Mouse (Mus musculus): ENCODE measurements around the gene Mapkapk3. TPM values are rescaled to one million over a fixed set of nuclear protein-coding genes. Genes with fewer than 3 reads are reported as not detected.

Gene Mapkapk3
- polyA plus RNA-seq, 1 experiment from 2014 or later = 17.1 TPM

GRCm38 (mm10) chr9:107269772-107270171, 19.9 kb downstream of the Mapkapk3 start:
- Histone ChIP-seq H3K27me3 (replicated peaks; ENCODE audit: control insufficient read depth, insufficient read depth, low read length) (no peaks in the 10 kb centered on the region), H3K4me3 (ENCODE audit: low read depth, low read length) (no peak overlapping the region), H3K4me1 (replicated peaks; ENCODE audit: control insufficient read depth, insufficient read depth, low read length) (peaks cover 32% of the 10 kb centered on the region), H3K9ac (ENCODE audit: low read depth, low read length) (no peak overlapping the region), H3K4me2 (no peak overlapping the region), H3K9me3 (ENCODE audit: control insufficient read depth, low read length) (no peaks in the 10 kb centered on the region), H3K27ac (ENCODE audit: low read depth, low read length) (no peak overlapping the region), H3K36me3 (ENCODE audit: control insufficient read depth, insufficient read depth, low read length) (no peaks in the 10 kb centered on the region)
- no peak for DNase-seq (ENCODE audit: low spot score)
- WGBS = 55% methylated on average over 1 of the region's 1 CpGs
- ATAC-seq (replicated peaks; ENCODE audit: low FRiP score) = no peak

GRCm38 (mm10) chr9:107267721-107268402, 21.8 kb downstream of the Mapkapk3 start:
- 29% methylated on average over 4 of the region's 4 CpGs for WGBS
- no peaks in the 10 kb centered on the region for H3K36me3 ChIP-seq (ENCODE audit: control insufficient read depth, insufficient read depth, low read length)
- no peak overlapping the region for H3K27ac ChIP-seq (ENCODE audit: low read depth, low read length)
- H3K9me3 ChIP-seq (ENCODE audit: control insufficient read depth, low read length) = no peaks in the 10 kb centered on the region
- no peak for ATAC-seq (replicated peaks; ENCODE audit: low FRiP score)
- H3K4me2 ChIP-seq = no peak overlapping the region
- H3K9ac ChIP-seq (ENCODE audit: low read depth, low read length) = no peak overlapping the region
- no peaks in the 10 kb centered on the region for H3K27me3 ChIP-seq (replicated peaks; ENCODE audit: control insufficient read depth, insufficient read depth, low read length)
- DNase-seq (ENCODE audit: low spot score) = no peak
- H3K4me3 ChIP-seq (ENCODE audit: low read depth, low read length) = no peak overlapping the region
- H3K4me1 ChIP-seq (replicated peaks; ENCODE audit: control insufficient read depth, insufficient read depth, low read length) = peaks cover 27% of the 10 kb centered on the region

- Histone ChIP-seq H3K9me3 (ENCODE audit: control insufficient read depth, low read length) (no peaks in the 10 kb centered on the region), H3K4me3 (ENCODE audit: low read depth, low read length) (no peak overlapping the region), H3K4me1 (replicated peaks; ENCODE audit: control insufficient read depth, insufficient read depth, low read length) (peaks cover 19% of the 10 kb centered on the region), H3K27ac (ENCODE audit: low read depth, low read length) (no peak overlapping the region), H3K36me3 (ENCODE audit: control insufficient read depth, insufficient read depth, low read length) (no peaks in the 10 kb centered on the region), H3K9ac (ENCODE audit: low read depth, low read length) (no peak overlapping the region), H3K4me2 (no peak overlapping the region), H3K27me3 (replicated peaks; ENCODE audit: control insufficient read depth, insufficient read depth, low read length) (no peaks in the 10 kb centered on the region)
- 47% methylated on average over 1 of the region's 1 CpGs for WGBS
- no peak for ATAC-seq (replicated peaks; ENCODE audit: low FRiP score)
- no peak for DNase-seq (ENCODE audit: low spot score)
Observed at GRCm38 (mm10) chr9:107267028-107267427, 22.6 kb downstream of the Mapkapk3 start.

- no peak for DNase-seq (ENCODE audit: low spot score)
- WGBS = 55% methylated on average over 3 of the region's 3 CpGs
- Histone ChIP-seq H3K9ac (ENCODE audit: low read depth, low read length) (no peak overlapping the region), H3K4me1 (replicated peaks; ENCODE audit: control insufficient read depth, insufficient read depth, low read length) (peaks cover 6% of the 10 kb centered on the region), H3K9me3 (ENCODE audit: control insufficient read depth, low read length) (no peaks in the 10 kb centered on the region), H3K4me3 (ENCODE audit: low read depth, low read length) (no peak overlapping the region), H3K27me3 (replicated peaks; ENCODE audit: control insufficient read depth, insufficient read depth, low read length) (no peaks in the 10 kb centered on the region), H3K27ac (ENCODE audit: low read depth, low read length) (no peak overlapping the region), H3K4me2 (no peak overlapping the region), H3K36me3 (ENCODE audit: control insufficient read depth, insufficient read depth, low read length) (no peaks in the 10 kb centered on the region)
- no peak for ATAC-seq (replicated peaks; ENCODE audit: low FRiP score)
Observed at GRCm38 (mm10) chr9:107264731-107265130, 24.9 kb downstream of the Mapkapk3 start.

- H3K4me3 ChIP-seq (ENCODE audit: low read depth, low read length) = no peak overlapping the region
- WGBS = 76% methylated on average over 5 of the region's 5 CpGs
- no peak overlapping the region for H3K27ac ChIP-seq (ENCODE audit: low read depth, low read length)
- no peak for ATAC-seq (replicated peaks; ENCODE audit: low FRiP score)
- no peak overlapping the region for H3K9ac ChIP-seq (ENCODE audit: low read depth, low read length)
- no peaks in the 10 kb centered on the region for H3K36me3 ChIP-seq (ENCODE audit: control insufficient read depth, insufficient read depth, low read length)
- H3K4me1 ChIP-seq (replicated peaks; ENCODE audit: control insufficient read depth, insufficient read depth, low read length) = peaks cover 5% of the 10 kb centered on the region
- no peaks in the 10 kb centered on the region for H3K9me3 ChIP-seq (ENCODE audit: control insufficient read depth, low read length)
- no peak overlapping the region for H3K4me2 ChIP-seq
- no peak for DNase-seq (ENCODE audit: low spot score)
- H3K27me3 ChIP-seq (replicated peaks; ENCODE audit: control insufficient read depth, insufficient read depth, low read length) = no peaks in the 10 kb centered on the region
Observed at GRCm38 (mm10) chr9:107263912-107264311, 25.8 kb downstream of the Mapkapk3 start.

- H3K9me3 ChIP-seq (ENCODE audit: control insufficient read depth, low read length) = no peaks in the 10 kb centered on the region
- no peaks in the 10 kb centered on the region for H3K4me1 ChIP-seq (replicated peaks; ENCODE audit: control insufficient read depth, insufficient read depth, low read length)
- WGBS = 79% methylated on average over 7 of the region's 7 CpGs
- H3K9ac ChIP-seq (ENCODE audit: low read depth, low read length) = no peak overlapping the region
- ATAC-seq (replicated peaks; ENCODE audit: low FRiP score) (no peak), DNase-seq (ENCODE audit: low spot score) (no peak)
- no peak overlapping the region for H3K4me3 ChIP-seq (ENCODE audit: low read depth, low read length)
- no peak overlapping the region for H3K4me2 ChIP-seq
- no peaks in the 10 kb centered on the region for H3K27me3 ChIP-seq (replicated peaks; ENCODE audit: control insufficient read depth, insufficient read depth, low read length)
- H3K36me3 ChIP-seq (ENCODE audit: control insufficient read depth, insufficient read depth, low read length) = no peaks in the 10 kb centered on the region
- H3K27ac ChIP-seq (ENCODE audit: low read depth, low read length) = no peak overlapping the region
Observed at GRCm38 (mm10) chr9:107262375-107262774, 27.3 kb downstream of the Mapkapk3 start.

GRCm38 (mm10) chr9:107261792-107262191, 27.9 kb downstream of the Mapkapk3 start:
- WGBS = 68% methylated on average over 6 of the region's 6 CpGs
- H3K27me3 ChIP-seq (replicated peaks; ENCODE audit: control insufficient read depth, insufficient read depth, low read length) = no peaks in the 10 kb centered on the region
- no peak overlapping the region for H3K27ac ChIP-seq (ENCODE audit: low read depth, low read length)
- ATAC-seq (replicated peaks; ENCODE audit: low FRiP score) = no peak
- no peaks in the 10 kb centered on the region for H3K9me3 ChIP-seq (ENCODE audit: control insufficient read depth, low read length)
- no peaks in the 10 kb centered on the region for H3K36me3 ChIP-seq (ENCODE audit: control insufficient read depth, insufficient read depth, low read length)
- no peak overlapping the region for H3K9ac ChIP-seq (ENCODE audit: low read depth, low read length)
- H3K4me1 ChIP-seq (replicated peaks; ENCODE audit: control insufficient read depth, insufficient read depth, low read length) = no peaks in the 10 kb centered on the region
- H3K4me2 ChIP-seq = no peak overlapping the region
- DNase-seq (ENCODE audit: low spot score) = no peak
- no peak overlapping the region for H3K4me3 ChIP-seq (ENCODE audit: low read depth, low read length)

- H3K9me3 ChIP-seq (ENCODE audit: control insufficient read depth, low read length) = no peaks in the 10 kb centered on the region
- H3K9ac ChIP-seq (ENCODE audit: low read depth, low read length) = no peak overlapping the region
- DNase-seq (ENCODE audit: low spot score) (no peak), ATAC-seq (replicated peaks; ENCODE audit: low FRiP score) (no peak)
- no peaks in the 10 kb centered on the region for H3K27me3 ChIP-seq (replicated peaks; ENCODE audit: control insufficient read depth, insufficient read depth, low read length)
- no peak overlapping the region for H3K27ac ChIP-seq (ENCODE audit: low read depth, low read length)
- no peaks in the 10 kb centered on the region for H3K36me3 ChIP-seq (ENCODE audit: control insufficient read depth, insufficient read depth, low read length)
- H3K4me2 ChIP-seq = no peak overlapping the region
- 48% methylated on average over 8 of the region's 8 CpGs for WGBS
- no peaks in the 10 kb centered on the region for H3K4me1 ChIP-seq (replicated peaks; ENCODE audit: control insufficient read depth, insufficient read depth, low read length)
- no peak overlapping the region for H3K4me3 ChIP-seq (ENCODE audit: low read depth, low read length)
Observed at GRCm38 (mm10) chr9:107260836-107261235, 28.8 kb downstream of the Mapkapk3 start.

- Histone ChIP-seq H3K4me1 (replicated peaks; ENCODE audit: control insufficient read depth, insufficient read depth, low read length) (no peaks in the 10 kb centered on the region), H3K27me3 (replicated peaks; ENCODE audit: control insufficient read depth, insufficient read depth, low read length) (no peaks in the 10 kb centered on the region), H3K4me2 (no peak overlapping the region), H3K4me3 (ENCODE audit: low read depth, low read length) (no peak overlapping the region), H3K9me3 (ENCODE audit: control insufficient read depth, low read length) (no peaks in the 10 kb centered on the region), H3K9ac (ENCODE audit: low read depth, low read length) (no peak overlapping the region), H3K36me3 (ENCODE audit: control insufficient read depth, insufficient read depth, low read length) (no peaks in the 10 kb centered on the region), H3K27ac (ENCODE audit: low read depth, low read length) (no peak overlapping the region)
- no peak for DNase-seq (ENCODE audit: low spot score)
- ATAC-seq (replicated peaks; ENCODE audit: low FRiP score) = no peak
- WGBS = 70% methylated on average over 2 of the region's 2 CpGs
Observed at GRCm38 (mm10) chr9:107260429-107260828, 29.2 kb downstream of the Mapkapk3 start.

Measured in liver, embryonic 11.5 days (tissue).